Mouse (Mus musculus): ENCODE data around the gene Gsdmc4.

DNA sequence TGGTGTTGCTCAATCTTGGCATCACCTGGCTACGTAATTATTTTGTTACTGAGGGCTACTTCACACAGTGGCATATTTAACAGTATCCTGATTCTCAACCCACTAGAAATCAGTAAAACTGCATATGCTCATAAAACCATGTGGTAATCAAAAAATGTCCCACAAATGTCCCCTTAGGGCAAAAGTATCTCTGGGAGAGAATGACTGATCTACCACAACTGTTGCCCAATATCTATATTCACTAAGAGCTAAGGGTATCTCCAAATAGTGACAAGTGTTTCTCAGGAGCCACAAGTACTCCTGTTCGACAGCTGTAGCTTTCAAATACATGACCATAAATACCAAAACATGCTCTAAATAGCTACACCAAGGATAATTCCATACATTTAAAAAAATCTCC, 48.4 kb upstream of the Gsdmc4 start:
- TF ChIP-seq CTCF (IDR thresholded peaks at IDR 0.05; ENCODE audit: insufficient read depth, low read depth, low read length) (no peak), POLR2A (IDR thresholded peaks at IDR 0.05; ENCODE audit: insufficient read depth, low read depth, low read length) (no peak)

Data from olfactory bulb, adult 2 months (tissue).